Mouse (Mus musculus) Patski (cell line): ENCODE results near the gene 1190005I06Rik. TPM values are rescaled to one million over a fixed set of nuclear protein-coding genes. Genes with fewer than 3 reads are reported as not detected.

ENCODE experiments used
- ATAC-seq: fragments of 100-300 bp; one replicate; pipeline ENCODE4 v1.8.0; 2021
- CTCF ChIA-PET: fragments of 350-600 bp; sonication (Branson Sonifier 250); formaldehyde crosslinking; loops from one replicate; lab custom pipeline; 2022; ENCODE audit warnings: inconsistent platforms; lab: Charles Lee
- POLR2A ChIA-PET: fragments of 350-600 bp; sonication (Branson Sonifier 250); formaldehyde crosslinking; loops from one replicate; lab custom pipeline; 2022; ENCODE audit warnings: antibody characterized with exemption, inconsistent platforms; lab: Charles Lee
- DNase-seq: peaks from one replicate; pipeline ENCODE4 v3.0.0-alpha.2; 2011; ENCODE audit warnings: low read depth, low spot score
- H3K27me3 ChIP-seq: fragments of 371-371 bp; one replicate; pipeline ENCODE4 v1.5.1; 2021
- CTCF ChIP-seq: fragments of 100-300 bp; IDR thresholded peaks from one replicate; pipeline ENCODE4 v1.5.1; 2021
- in situ Hi-C: fragments of 300-500 bp; cut with MboI; formaldehyde crosslinking; loops from 3 replicates; pipeline ENCODE4 v1.11.1; 2018; ENCODE audit warnings: low pct_unique_long_range_greater_than_20kb, mixed read lengths
- polyA plus RNA-seq: library from polyadenylated mRNA; unstranded; gene quantifications from one replicate; pipeline ENCODE4 v1.2.3, GENCODE M21; 2021

1190005I06Rik gene
- polyA plus RNA-seq, 1 experiment from 2014 or later: 3.7 TPM

- ChIA-PET CTCF (no interaction called here), POLR2A (no interaction called here)
- no peaks in the 10 kb centered on the region for H3K27me3 ChIP-seq
- DNase-seq (no peak), ATAC-seq (no peak)
- no peak for TF ChIP-seq CTCF
- in situ Hi-C loops: no loop called here
Measured at GRCm38 (mm10) chr8:120607460-120607859, 40.0 kb downstream of the 1190005I06Rik start.

DNA sequence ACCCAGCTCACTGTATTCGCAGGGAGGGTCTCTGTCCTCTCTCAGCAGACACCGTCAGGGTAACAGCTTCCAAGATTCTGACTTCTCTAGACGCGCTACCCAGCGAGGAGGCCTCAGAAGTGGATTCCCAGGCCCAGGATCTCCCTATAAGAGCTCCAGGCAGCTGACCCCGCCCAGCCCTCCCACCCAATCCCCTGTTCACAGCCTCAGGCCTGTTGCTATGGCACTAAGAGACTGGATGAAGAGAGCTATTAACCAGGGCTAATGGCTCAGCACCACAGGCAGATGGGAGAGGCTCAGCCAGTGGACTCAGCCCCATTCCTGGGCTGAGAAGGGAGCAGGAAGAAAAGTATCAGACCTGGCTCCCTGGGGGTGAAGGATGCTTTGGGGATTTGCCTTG lies 44.8 kb downstream of the 1190005I06Rik start:
- ChIA-PET CTCF (interaction anchor here (0.9 to 1.2 kb wide), 2 partner anchors 15 to 283 kb away, joined by 3 to 4 read pairs; no protein-coding TSS in a partner anchor), POLR2A (no interaction called here)
- no peak for ATAC-seq
- in situ Hi-C loops: no loop called here
- DNase-seq: no peak
- TF ChIP-seq CTCF: no peak
- no peaks in the 10 kb centered on the region for H3K27me3 ChIP-seq

- no peak for DNase-seq
- ATAC-seq: no peak
- POLR2A ChIA-PET: interaction anchor here (0.6 to 0.7 kb wide), 3 partner anchors 78 to 284 kb away, joined by 4 to 5 read pairs (median 4); no protein-coding TSS in a partner anchor
- in situ Hi-C loops: loop anchor here (5.0 kb wide), 1 partner anchor 272 kb away; no protein-coding TSS in a partner anchor
- TF ChIP-seq CTCF: peak; percentile 73
- H3K27me3 ChIP-seq: no peaks in the 10 kb centered on the region
- CTCF ChIA-PET: interaction anchor here (0.7 to 2.2 kb wide), 7 partner anchors 10 to 421 kb away, joined by 3 to 9 read pairs (median 5); no protein-coding TSS in a partner anchor
Measured at GRCm38 (mm10) chr8:120599504-120599903, 47.9 kb downstream of the 1190005I06Rik start.

GRCm38 (mm10) chr8:120598579-120598978 lies 48.9 kb downstream of the 1190005I06Rik start:
- ChIA-PET POLR2A (no interaction called here), CTCF (interaction anchor here (1.8 to 2.2 kb wide), 2 partner anchors 10 to 28 kb away, joined by 6 to 9 read pairs; no protein-coding TSS in a partner anchor)
- in situ Hi-C loops: loop anchor here (5.0 kb wide), 1 partner anchor 271 kb away; no protein-coding TSS in a partner anchor
- no peak for TF ChIP-seq CTCF
- ATAC-seq: no peak
- no peaks in the 10 kb centered on the region for H3K27me3 ChIP-seq
- no peak for DNase-seq

- H3K27me3 ChIP-seq: no peaks in the 10 kb centered on the region
- TF ChIP-seq CTCF: peak; percentile 93
- in situ Hi-C loops: loop anchor here (5.0 kb wide), 1 partner anchor 269 kb away; no protein-coding TSS in a partner anchor
- ChIA-PET CTCF (interaction anchor here (0.7 to 2.2 kb wide), 15 partner anchors 11 to 417 kb away, joined by 3 to 14 read pairs (median 4); no protein-coding TSS in a partner anchor), POLR2A (no interaction called here)
- no peak for ATAC-seq
- no peak for DNase-seq
Measured at GRCm38 (mm10) chr8:120595963-120596362, 51.5 kb downstream of the 1190005I06Rik start.

- DNase-seq: no peak
- no peaks in the 10 kb centered on the region for H3K27me3 ChIP-seq
- ChIA-PET CTCF (interaction anchor here (0.7 to 1.3 kb wide), 4 partner anchors 15 to 96 kb away, joined by 3 to 4 read pairs (median 4); no protein-coding TSS in a partner anchor), POLR2A (no interaction called here)
- in situ Hi-C loops: no loop called here
- no peak for TF ChIP-seq CTCF
- no peak for ATAC-seq
Measured at GRCm38 (mm10) chr8:120594571-120594970, 52.9 kb downstream of the 1190005I06Rik start.

- no peak for DNase-seq
- TF ChIP-seq CTCF: no peak
- CTCF ChIA-PET: interaction anchor here (1.0 to 1.1 kb wide), 2 partner anchors 181 to 413 kb away, joined by 3 read pairs; no protein-coding TSS in a partner anchor
- in situ Hi-C loops: no loop called here
- ATAC-seq: no peak
- POLR2A ChIA-PET: no interaction called here
- no peaks in the 10 kb centered on the region for H3K27me3 ChIP-seq
Measured at GRCm38 (mm10) chr8:120591587-120592292, 55.7 kb downstream of the 1190005I06Rik start.

DNA sequence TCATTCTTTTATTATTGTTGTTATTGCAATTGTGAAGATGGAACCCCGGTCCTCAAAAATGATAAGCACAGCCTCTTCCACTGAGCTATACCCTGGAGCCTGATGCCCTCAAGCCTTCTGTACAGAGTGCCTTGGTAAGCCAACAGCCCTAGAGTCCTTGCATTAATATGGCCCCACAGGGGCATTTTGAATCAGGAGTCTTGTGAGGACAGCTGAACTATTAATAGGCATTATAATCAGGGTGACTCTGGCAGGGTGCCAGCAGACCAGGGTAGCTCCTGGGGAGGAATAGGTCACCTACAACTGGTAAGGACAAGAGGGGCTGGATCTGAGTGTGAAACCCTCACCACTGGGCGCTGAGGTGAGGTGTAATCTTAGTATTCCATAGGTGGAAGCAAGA lies 57.5 kb downstream of the 1190005I06Rik start:
- ATAC-seq: no peak
- ChIA-PET CTCF (no interaction called here), POLR2A (interaction anchor here (0.6 to 1.0 kb wide), 2 partner anchors 27 to 122 kb away, joined by 3 read pairs; no protein-coding TSS in a partner anchor)
- TF ChIP-seq CTCF: no peak
- in situ Hi-C loops: no loop called here
- no peak for DNase-seq
- no peaks in the 10 kb centered on the region for H3K27me3 ChIP-seq

DNA sequence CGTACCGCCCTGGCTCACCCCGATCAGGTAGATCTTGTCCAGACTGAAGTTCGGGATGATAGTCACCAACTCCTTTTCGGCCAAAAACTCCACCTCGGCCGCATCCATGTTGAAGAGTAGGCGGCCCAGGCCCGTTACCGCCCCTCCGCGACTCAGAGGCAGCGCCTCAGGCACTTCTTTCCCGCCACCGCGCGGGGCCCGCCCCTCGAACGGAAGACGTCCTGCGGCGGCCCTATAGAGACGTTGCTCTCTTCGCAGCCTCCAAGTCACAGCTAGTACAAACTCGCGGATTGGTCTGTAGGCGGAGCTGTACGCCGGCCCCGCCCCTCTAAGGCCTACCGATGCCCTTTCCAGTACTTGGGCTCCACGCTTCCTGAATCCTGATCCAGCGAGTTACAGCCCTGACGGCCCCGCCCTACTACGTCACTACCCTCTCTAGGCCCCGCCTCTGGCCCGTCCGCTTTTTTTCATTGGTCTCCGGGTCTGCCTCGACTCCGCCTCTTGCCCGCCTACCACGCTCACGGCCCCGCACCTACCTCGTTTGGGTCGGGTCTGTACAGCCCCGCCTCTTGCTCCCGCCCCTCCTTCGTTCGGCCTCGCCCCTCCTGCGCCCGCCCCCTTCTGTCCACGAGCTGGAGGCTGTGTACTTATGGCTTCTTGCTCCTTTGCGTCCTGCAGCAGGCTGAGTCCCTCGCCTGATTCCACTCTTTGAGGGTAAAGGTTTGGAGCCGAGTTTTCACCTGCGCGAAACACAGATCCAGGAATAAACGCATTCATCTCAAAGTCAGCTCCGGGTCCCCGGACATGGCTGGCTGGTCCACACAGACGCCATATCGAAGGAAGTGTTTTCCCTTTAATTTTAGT lies 58.3 kb downstream of the 1190005I06Rik start, which contains the start of gene Gins2:
Gins2 (minus strand) TSS at position 397 of the 864 bp plus-strand sequence.
- in situ Hi-C loops: no loop called here
- DNase-seq: peak; percentile 96
- ChIA-PET CTCF (interaction anchor here (0.8 kb wide), 1 partner anchor 14 kb away, joined by 3 read pairs; no protein-coding TSS in a partner anchor), POLR2A (interaction anchor here (1.0 kb wide), 1 partner anchor 121 kb away, joined by 3 read pairs; no protein-coding TSS in a partner anchor)
- no peak for TF ChIP-seq CTCF
- H3K27me3 ChIP-seq: no peaks in the 10 kb centered on the region
- peak; percentile 96 for ATAC-seq

DNA sequence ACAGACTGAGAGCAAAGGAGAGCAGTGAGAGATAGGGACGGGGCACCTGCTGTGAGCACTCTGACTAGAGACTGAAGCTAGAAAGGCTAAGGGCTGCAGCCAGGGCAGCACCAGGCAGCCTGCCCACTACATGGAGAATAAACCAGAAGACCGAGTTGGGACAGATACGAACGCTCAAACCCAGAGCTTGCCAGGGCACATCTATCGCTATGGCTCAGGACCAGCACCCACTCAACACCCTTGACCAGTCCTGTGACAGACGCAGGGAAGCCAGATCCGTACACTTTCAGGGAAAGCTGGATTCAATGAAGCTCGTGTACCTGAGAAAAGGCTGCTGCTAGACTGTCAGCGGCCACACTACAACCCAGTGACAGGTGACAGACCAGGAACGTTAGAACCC lies 61.9 kb downstream of the 1190005I06Rik start:
- no peak for TF ChIP-seq CTCF
- ATAC-seq: no peak
- ChIA-PET POLR2A (no interaction called here), CTCF (interaction anchor here (2.1 kb wide), 1 partner anchor 11 kb away, joined by 10 read pairs; no protein-coding TSS in a partner anchor)
- no peaks in the 10 kb centered on the region for H3K27me3 ChIP-seq
- in situ Hi-C loops: no loop called here
- no peak for DNase-seq
